ENCODE assay signal across 7 mouse cellular contexts in the genomic region with DNA sequence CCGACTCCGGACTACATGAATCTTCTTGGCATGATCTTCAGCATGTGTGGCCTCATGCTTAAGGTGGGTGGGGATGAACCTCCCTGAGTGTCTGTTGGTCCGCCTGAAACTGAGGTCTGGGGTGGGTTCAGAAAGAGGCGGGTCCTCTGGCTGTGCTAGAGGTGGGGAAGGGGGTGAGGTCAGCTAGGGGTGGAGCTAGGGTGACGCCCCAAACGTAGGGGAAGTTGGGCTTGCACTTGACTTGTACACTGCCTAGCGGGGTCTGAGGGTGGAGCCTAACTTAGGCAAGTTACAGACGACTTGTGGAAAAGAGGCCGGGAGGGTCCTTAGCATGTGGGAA. TPM values are rescaled to one million over a fixed set of nuclear protein-coding genes. Genes with fewer than 3 reads are reported as not detected.
DNase-seq lines count a peak whose midpoint lies in the region; ATAC-seq and TF ChIP-seq lines count a peak whose summit lies in the region.

A gene (minus strand): TSS at position 91 of the 340 bp plus-strand sequence.

- H3K4me3 ChIP-seq in G1E (ENCODE audit: low read depth, low read length), result peak within 1 kb of the TSS; percentile 93
- peak within 1 kb of the TSS; percentile 83 for H3K4me3 ChIP-seq in forebrain, postnatal 0 days (ENCODE audit: low read depth, low read length)
- peak within 1 kb of the TSS; percentile 90 for H3K4me3 ChIP-seq in hindbrain, embryonic 12.5 days

- intact Hi-C loops in left cerebral cortex, postnatal 4 days (cut with DNase I), result loop anchor here (5.0 kb wide), 1 partner anchor 91 kb away; no protein-coding TSS in a partner anchor

- H3K9ac ChIP-seq in forebrain, postnatal 0 days, result peak within 1 kb of the TSS; percentile 78
- peak within 1 kb of the TSS; percentile 92 for H3K9ac ChIP-seq in hindbrain, embryonic 12.5 days

- peak within 1 kb of the TSS; percentile 69 for H3K27ac ChIP-seq in forebrain, postnatal 0 days (ENCODE audit: low read depth, low read length)
- peak within 1 kb of the TSS; percentile 62; the same call in 1 of the 2 replicates for H3K27ac ChIP-seq in hindbrain, embryonic 12.5 days

- no peak for TF ChIP-seq CTCF in G1E (IDR thresholded peaks at IDR 0.05; ENCODE audit: low read depth, low read length)
- TF ChIP-seq CTCF in forebrain, postnatal 0 days (IDR thresholded peaks at IDR 0.05; ENCODE audit: low read depth), result no peak

- 3% methylated on average over 9 of the region's 9 CpGs for WGBS in forebrain, postnatal 0 days
- WGBS in hindbrain, embryonic 12.5 days, result 3% methylated on average over 9 of the region's 9 CpGs

- peak; percentile 88 for DNase-seq in G1E (ENCODE audit: low spot score)
- DNase-seq in adrenal gland, postnatal 36 days, result peak; percentile 37 to 53
- no peak for DNase-seq in forebrain, postnatal 0 days
- DNase-seq in left cerebral cortex, postnatal 4 days, result peak; percentile 32
- peak; percentile 58 for DNase-seq in mesoderm, embryonic 11.5 days (ENCODE audit: low read depth, low spot score)
- peak; percentile 78 for DNase-seq in thymus, postnatal 0 days (ENCODE audit: low spot score)

- H3K36me3 ChIP-seq in G1E (replicated peaks), result peaks cover 53% of the 10 kb centered on the region
- peaks cover 9% of the 10 kb centered on the region for H3K36me3 ChIP-seq in forebrain, postnatal 0 days (ENCODE audit: insufficient read depth)
- peaks cover 21% of the 10 kb centered on the region for H3K36me3 ChIP-seq in hindbrain, embryonic 12.5 days

- H3K4me1 ChIP-seq in G1E (ENCODE audit: insufficient read depth, low read depth, low read length), result peaks cover 73% of the 10 kb centered on the region
- peaks cover 16% of the 10 kb centered on the region for H3K4me1 ChIP-seq in forebrain, postnatal 0 days (ENCODE audit: insufficient read depth)
- H3K4me1 ChIP-seq in hindbrain, embryonic 12.5 days, result peaks cover 29% of the 10 kb centered on the region

- H3K27me3 ChIP-seq in G1E (ENCODE audit: insufficient read depth, low read length), result no peaks in the 10 kb centered on the region
- H3K27me3 ChIP-seq in forebrain, postnatal 0 days (ENCODE audit: insufficient read depth, low read length), result no peaks in the 10 kb centered on the region
- H3K27me3 ChIP-seq in hindbrain, embryonic 12.5 days, result no peaks in the 10 kb centered on the region

- peak within 1 kb of the TSS; percentile 99 for H3K4me2 ChIP-seq in forebrain, postnatal 0 days (ENCODE audit: low read depth)
- H3K4me2 ChIP-seq in hindbrain, embryonic 12.5 days (replicated peaks), result peak within 1 kb of the TSS; percentile 71

- no peaks in the 10 kb centered on the region for H3K9me3 ChIP-seq in G1E (replicated peaks)
- no peaks in the 10 kb centered on the region for H3K9me3 ChIP-seq in forebrain, postnatal 0 days (ENCODE audit: low read length)
- no peaks in the 10 kb centered on the region for H3K9me3 ChIP-seq in hindbrain, embryonic 12.5 days (replicated peaks)

- peak; percentile 76 for ATAC-seq in G1E (ENCODE audit: extremely low read depth, insufficient number of reproducible peaks, low FRiP score, poor library complexity, severe bottlenecking)
- no peak for ATAC-seq in forebrain, postnatal 0 days
- ATAC-seq in hindbrain, embryonic 12.5 days (ENCODE audit: low FRiP score), result peak; percentile 46

RNA-seq across cellular contexts. Expression of the gene that starts here (rescaled TPM):
- total RNA-seq in G1E (2014; fragmentation: Nextera tagmentation) (22.4 and 23.8 TPM in 2 replicates), G1E (2017) (27.2 and 28.4 TPM in 2 replicates)
- polyA plus RNA-seq in G1E (2012), result 24.2 and 38.9 TPM in 2 replicates
- total RNA-seq in adrenal gland, postnatal 36 days (2021), result 10 to 100 TPM; 20.5 to 25.5 TPM
- total RNA-seq in forebrain, postnatal 0 days (2014; rRNA removed), result 22.1 and 22.5 TPM in 2 replicates
- polyA plus RNA-seq in forebrain, postnatal 0 days (2015; fragmentation: Nextera tagmentation; extraction: Ambion mirVana), result 35.3 and 37.2 TPM in 2 replicates
- 46.0 and 48.4 TPM in 2 replicates for polyA plus RNA-seq in hindbrain, embryonic 12.5 days (2016; fragmentation: Nextera tagmentation; extraction: Ambion mirVana)
- 10 to 100 TPM; 21.4 to 21.7 TPM for total RNA-seq in left cerebral cortex, postnatal 4 days (2021)
- polyA plus RNA-seq in thymus, postnatal 0 days (2015; fragmentation: Nextera tagmentation; extraction: Ambion mirVana), result 53.4 and 54.2 TPM in 2 replicates
